Mouse (Mus musculus) stomach, postnatal 0 days (tissue): Measurements from ENCODE around the gene Plcl2.

Source experiments
- CTCF ChIP-seq: IDR thresholded peaks from 2 replicates; pipeline ENCODE4 v1.5.1; 2016; ENCODE audit warnings: antibody characterized with exemption, low read depth, mild to moderate bottlenecking, moderate library complexity
- EP300 ChIP-seq: optimal IDR thresholded peaks from 2 replicates; pipeline ENCODE3; 2016; ENCODE audit warnings: antibody characterized with exemption

GRCm38 (mm10) chr17:50580416-50580815 is 71.2 kb downstream of the Plcl2 start:
- TF ChIP-seq CTCF, result no peak
- TF ChIP-seq EP300, result no peak
